25 mouse cellular contexts compared by ENCODE assay signal in genomic region chr11:110348170-110348569, GRCm38 (mm10).
"Had no signal": no experiment of that assay in that cellular context is flagged by ENCODE, and none has a peak within 500 bp of the region (broad histone marks: within the 10 kb centered on the region; RNA-seq: fewer than 3 reads in every experiment).

No protein-coding gene starts in this region.

- H3K9me3 ChIP-seq: heart, embryonic 13.5 days; heart, embryonic 15.5 days; hindbrain, embryonic 13.5 days; hindbrain, embryonic 15.5 days; kidney, embryonic 15.5 days; limb, embryonic 13.5 days; limb, embryonic 15.5 days had no signal

- H3K9ac ChIP-seq: heart, embryonic 13.5 days; heart, embryonic 15.5 days; hindbrain, embryonic 13.5 days; hindbrain, embryonic 15.5 days; kidney, embryonic 15.5 days; limb, embryonic 13.5 days; limb, embryonic 15.5 days had no signal

- H3K27ac ChIP-seq: heart, adult 2 months; heart, embryonic 13.5 days; heart, embryonic 15.5 days; hindbrain, embryonic 13.5 days; hindbrain, embryonic 15.5 days; hindbrain, postnatal 0 days; kidney, embryonic 15.5 days; kidney, postnatal 0 days; limb, embryonic 13.5 days; limb, embryonic 15.5 days had no signal

- H3K27me3 ChIP-seq: heart, embryonic 13.5 days; heart, embryonic 15.5 days; hindbrain, embryonic 13.5 days; hindbrain, embryonic 15.5 days; kidney, embryonic 15.5 days; limb, embryonic 15.5 days had no signal

- ATAC-seq: hindbrain, postnatal 0 days; intestine, embryonic 16.5 days had no signal

- H3K4me1 ChIP-seq: heart, embryonic 13.5 days; heart, embryonic 15.5 days; hindbrain, embryonic 13.5 days; hindbrain, embryonic 15.5 days; kidney, embryonic 15.5 days; limb, embryonic 13.5 days; limb, embryonic 15.5 days had no signal

- H3K36me3 ChIP-seq: heart, embryonic 13.5 days; heart, embryonic 15.5 days; hindbrain, embryonic 13.5 days; hindbrain, embryonic 15.5 days; kidney, embryonic 15.5 days; limb, embryonic 13.5 days; limb, embryonic 15.5 days had no signal

- DNase-seq: gastrocnemius, postnatal 14 days; gastrocnemius, postnatal 36 days; heart, adult 11 months; heart, adult 2 months; heart, postnatal 14 days; heart, postnatal 36 days; kidney, adult 11 months; kidney, adult 2 months; kidney, adult 9 months; kidney, postnatal 14 days; kidney, postnatal 36 days; layer of hippocampus, adult 9-11 months; layer of hippocampus, postnatal 36 days; left cerebral cortex, postnatal 4 days had no signal

- H3K4me2 ChIP-seq: heart, embryonic 11.5 days; heart, embryonic 13.5 days; heart, embryonic 15.5 days; hindbrain, embryonic 13.5 days; hindbrain, embryonic 15.5 days; kidney, embryonic 15.5 days; limb, embryonic 13.5 days; limb, embryonic 15.5 days had no signal

- H3K4me3 ChIP-seq: heart, adult 2 months; heart, embryonic 13.5 days; heart, embryonic 15.5 days; hindbrain, embryonic 13.5 days; hindbrain, embryonic 15.5 days; kidney, embryonic 15.5 days; limb, embryonic 13.5 days; limb, embryonic 15.5 days had no signal
